ENCODE assay signal across 9 mouse cellular contexts in the genomic region with DNA sequence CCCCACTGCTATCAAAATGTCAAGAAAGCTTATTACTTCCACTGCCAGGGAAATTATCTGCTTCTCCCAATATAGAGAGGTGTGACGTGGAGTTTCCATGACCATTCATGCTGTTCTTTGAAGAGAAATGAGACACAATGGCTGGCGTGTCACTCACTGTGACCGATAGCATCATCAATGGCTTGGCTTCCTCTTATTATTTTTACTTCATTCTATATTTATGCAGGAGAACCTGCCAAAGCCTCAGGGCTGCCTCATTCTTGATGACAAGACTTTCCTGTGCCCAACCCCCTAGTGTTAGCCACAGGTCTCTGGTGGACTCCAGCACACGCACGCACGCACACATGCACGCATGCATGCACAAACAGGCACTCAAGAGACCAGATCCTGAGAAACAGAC.
DNase-seq lines count a peak whose midpoint lies in the region; ATAC-seq lines count a peak whose summit lies in the region.
"Had no signal": no experiment of that assay in that cellular context is flagged by ENCODE, and none has a peak within 500 bp of the region (broad histone marks: within the 10 kb centered on the region; RNA-seq: fewer than 3 reads in every experiment).

No protein-coding gene starts in this region.

- DNase-seq in heart, adult 18-20 months = peak; percentile 80 to 89
- no peak for DNase-seq in cerebellum, adult 11 months
- no peak for DNase-seq in cerebellum, postnatal 14 days
- no peak for DNase-seq in layer of hippocampus, adult 9-11 months
- DNase-seq: cerebellum, postnatal 10 days had no signal

- H3K27ac ChIP-seq in heart, embryonic 16.5 days (ENCODE audit: low read length) = peak overlapping the region; percentile 88
- H3K27ac ChIP-seq in kidney, embryonic 15.5 days = peak overlapping the region; percentile 86

- peak; percentile 84 for ATAC-seq in heart, embryonic 16.5 days (replicated peaks; ENCODE audit: extremely low read depth, insufficient read depth, low FRiP score)
- ATAC-seq in kidney, embryonic 15.5 days (replicated peaks; ENCODE audit: low FRiP score) = no peak; the same call in 1 of the 2 replicates
- ATAC-seq in monocyte, adult 5-6 weeks (replicated peaks; ENCODE audit: insufficient number of reproducible peaks, low FRiP score, low TSS enrichment, poor library complexity, severe bottlenecking) = peak; percentile 57; the same call in 1 of the 2 replicates
- ATAC-seq: midbrain, embryonic 16.5 days had no signal

- H3K9ac ChIP-seq in heart, embryonic 16.5 days (ENCODE audit: low read length) = no peak overlapping the region
- H3K9ac ChIP-seq in kidney, embryonic 15.5 days = no peak overlapping the region

- no peaks in the 10 kb centered on the region for H3K27me3 ChIP-seq in heart, embryonic 16.5 days (ENCODE audit: control insufficient read depth, insufficient read depth, low read length)
- H3K27me3 ChIP-seq in kidney, embryonic 15.5 days = no peaks in the 10 kb centered on the region

- peaks cover 2% of the 10 kb centered on the region; the same call in 1 of the 2 replicates for H3K36me3 ChIP-seq in heart, embryonic 16.5 days (ENCODE audit: control insufficient read depth, insufficient read depth)
- H3K36me3 ChIP-seq in kidney, embryonic 15.5 days = no peaks in the 10 kb centered on the region

- no peaks in the 10 kb centered on the region for H3K9me3 ChIP-seq in heart, embryonic 16.5 days (replicated peaks; ENCODE audit: control insufficient read depth, low read length)
- no peaks in the 10 kb centered on the region for H3K9me3 ChIP-seq in kidney, embryonic 15.5 days (replicated peaks)

- 36% methylated on average over 7 of the region's 7 CpGs for WGBS in heart, embryonic 16.5 days
- 63% methylated on average over 7 of the region's 7 CpGs for WGBS in kidney, embryonic 15.5 days

- peak overlapping the region; percentile 19 for H3K4me2 ChIP-seq in heart, embryonic 16.5 days (ENCODE audit: low read depth, low read length)
- peak overlapping the region; percentile 10; the same call in 1 of the 2 replicates for H3K4me2 ChIP-seq in kidney, embryonic 15.5 days

- H3K4me1 ChIP-seq in heart, embryonic 16.5 days (ENCODE audit: control insufficient read depth, insufficient read depth, low read length) = peaks cover 64% of the 10 kb centered on the region
- peaks cover 67% of the 10 kb centered on the region for H3K4me1 ChIP-seq in kidney, embryonic 15.5 days

- no peak overlapping the region for H3K4me3 ChIP-seq in heart, embryonic 16.5 days (ENCODE audit: low read length)
- no peak overlapping the region for H3K4me3 ChIP-seq in kidney, embryonic 15.5 days (replicated peaks)

Comparison
In these comparisons a context has a peak if more than half of its experiments do, and no peak if none do; other contexts are left out.
1. DNase-seq: peak in heart, adult 18-20 months (2 of 2); none in cerebellum, adult 11 months (single experiment), cerebellum, postnatal 14 days (0 of 2) and layer of hippocampus, adult 9-11 months (single experiment).